Mouse (Mus musculus): ENCODE measurements around the gene Diaph3.
"Not testable (repeated sequence)": the region's sequence is repeated elsewhere in the genome, so short reads cannot be mapped to it uniquely, and the experiment has no call there.

The Diaph3 gene

GRCm38 (mm10) chr14:86727538-86728045 lies 413.4 kb downstream of the Diaph3 start:
- DNase-seq: no peak

- DNase-seq: no peak
These were observed 419.3 kb downstream of the Diaph3 start for GRCm38 (mm10) chr14:86721768-86722167.

DNA sequence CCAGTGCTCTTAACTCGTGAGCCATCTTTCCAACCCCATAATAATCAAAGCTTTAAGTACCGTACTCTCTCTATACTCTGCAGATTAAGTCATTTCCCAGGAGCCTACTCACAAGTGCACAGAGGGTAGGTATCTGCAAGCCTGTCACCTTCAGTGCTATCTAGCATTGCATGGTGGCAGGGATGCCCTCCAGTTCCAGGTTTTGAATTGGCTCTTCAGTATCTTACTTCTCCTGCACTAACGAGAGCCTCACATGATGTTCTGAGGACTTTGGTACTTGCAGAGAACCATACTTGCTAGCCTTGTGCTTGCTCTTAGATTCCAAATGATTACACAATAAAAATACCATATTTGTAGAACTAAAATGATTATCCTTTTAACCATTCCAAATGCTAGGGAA lies 420.0 kb downstream of the Diaph3 start:
- DNase-seq: no peak

- not testable (repeated sequence) for DNase-seq
These were observed 420.6 kb downstream of the Diaph3 start for GRCm38 (mm10) chr14:86720408-86720807.

GRCm38 (mm10) chr14:86714088-86714690 lies 426.8 kb downstream of the Diaph3 start:
- DNase-seq: no peak

GRCm38 (mm10) chr14:86704080-86704479 lies 437.0 kb downstream of the Diaph3 start:
- DNase-seq: no peak

GRCm38 (mm10) chr14:86701145-86701544 lies 439.9 kb downstream of the Diaph3 start:
- DNase-seq: no peak

GRCm38 (mm10) chr14:86697887-86698286 lies 443.1 kb downstream of the Diaph3 start:
- DNase-seq: no peak

DNA sequence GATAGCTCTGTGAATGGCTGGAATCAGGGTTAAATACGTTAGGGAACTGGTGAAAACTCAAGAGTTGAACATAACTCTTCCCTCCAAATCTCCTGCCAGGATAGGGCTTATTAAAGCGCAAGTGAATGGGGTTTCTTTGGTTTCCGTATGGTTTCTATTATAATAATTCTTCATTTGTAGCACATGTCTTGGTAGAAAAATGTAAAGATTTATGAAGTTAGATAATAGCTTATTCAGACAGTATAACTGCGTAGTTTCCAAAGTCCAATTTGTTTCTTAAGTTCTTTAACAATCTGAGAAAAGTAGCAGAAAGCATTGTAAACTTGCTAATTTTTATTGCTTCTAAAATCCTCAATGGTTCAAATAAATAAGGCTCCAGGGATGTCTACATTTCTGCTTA lies 448.3 kb downstream of the Diaph3 start:
- DNase-seq: no peak

- no peak for DNase-seq
These were observed 449.7 kb downstream of the Diaph3 start for GRCm38 (mm10) chr14:86691298-86691697.

GRCm38 (mm10) chr14:86684585-86685503 lies 456.2 kb downstream of the Diaph3 start:
- DNase-seq: no peak

DNA sequence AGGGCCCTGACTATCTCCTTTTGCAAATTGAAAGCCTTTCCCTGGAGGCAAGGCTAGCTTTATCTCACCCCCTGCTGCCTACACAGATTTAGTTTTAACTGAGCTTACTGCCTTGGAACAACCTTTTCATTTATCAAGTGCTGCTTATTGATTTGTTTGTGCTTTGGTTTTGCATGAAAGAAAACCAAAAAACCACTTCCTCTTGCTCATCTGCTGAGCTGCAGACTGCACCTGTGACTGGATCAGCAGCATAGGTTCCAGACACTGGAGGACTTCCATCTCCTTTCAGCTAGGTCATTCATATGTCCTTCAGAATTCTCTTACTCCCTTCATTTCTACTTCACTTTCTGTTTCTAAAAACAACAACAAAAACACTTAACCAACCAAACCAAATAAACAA lies 459.1 kb downstream of the Diaph3 start:
- no peak for DNase-seq

- no peak for DNase-seq
These were observed 462.0 kb downstream of the Diaph3 start for GRCm38 (mm10) chr14:86678992-86679391.

GRCm38 (mm10) chr14:86678179-86678780 lies 462.8 kb downstream of the Diaph3 start:
- no peak for DNase-seq

DNA sequence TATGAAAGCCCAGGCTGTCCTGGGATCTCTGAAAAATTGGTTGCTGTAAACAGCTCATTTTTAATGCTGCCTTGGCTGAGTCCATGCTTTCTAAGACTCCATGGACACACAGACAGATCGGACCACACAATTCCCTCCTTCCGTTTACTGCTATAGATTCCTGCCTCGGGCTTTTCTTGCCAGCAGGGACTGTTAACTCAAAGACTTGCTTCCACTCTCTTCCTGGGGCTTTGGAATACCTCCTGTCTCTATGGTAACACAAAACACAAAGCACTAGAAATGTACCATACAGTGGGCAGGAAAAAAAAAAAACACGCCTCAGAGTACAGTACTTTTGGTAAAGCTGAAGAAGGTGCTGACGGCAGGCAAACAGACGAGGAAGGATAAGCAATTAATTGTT lies 464.0 kb downstream of the Diaph3 start:
- DNase-seq: no peak

DNA sequence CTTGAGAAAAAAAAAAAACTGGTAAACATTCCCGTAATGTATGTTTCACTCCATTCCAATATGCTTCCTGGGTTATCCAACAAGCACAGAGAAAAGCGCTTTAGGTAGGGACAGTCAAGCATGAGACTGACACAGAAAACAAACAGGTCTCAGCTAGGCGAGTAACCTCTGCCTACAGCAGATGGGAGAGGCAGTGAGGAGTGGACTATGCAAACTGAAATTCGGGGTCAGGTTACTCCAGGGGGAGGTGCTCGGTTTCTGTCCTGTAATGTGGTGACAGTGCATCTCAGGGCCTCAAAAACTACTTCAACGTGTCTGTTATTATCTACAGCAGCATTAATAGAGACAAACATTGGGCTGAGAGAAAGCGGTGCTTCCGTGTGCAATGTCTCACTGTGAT lies 465.7 kb downstream of the Diaph3 start:
- no peak for DNase-seq

DNA sequence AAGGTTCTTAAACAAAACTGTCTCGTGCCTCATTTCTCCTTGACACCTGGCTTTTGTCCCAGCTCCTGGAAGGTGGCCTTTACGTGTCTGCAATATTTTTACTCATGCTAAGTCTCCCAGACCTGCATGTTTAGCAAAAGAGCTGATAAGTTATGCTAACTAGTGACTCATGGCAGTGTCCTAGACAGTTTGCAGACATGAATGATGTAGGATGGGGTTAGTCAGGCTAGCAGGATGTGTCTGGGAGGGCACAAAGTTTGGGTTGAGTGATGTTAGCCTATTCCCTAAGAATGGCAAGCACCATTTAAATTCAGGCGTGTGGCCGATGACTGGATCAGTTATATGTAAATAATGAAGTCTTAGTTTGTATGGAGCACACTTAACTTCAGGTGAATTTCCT lies 478.2 kb downstream of the Diaph3 start:
- no peak for DNase-seq

GRCm38 (mm10) chr14:86660556-86660955 lies 480.5 kb downstream of the Diaph3 start:
- DNase-seq: no peak

GRCm38 (mm10) chr14:86656262-86656661 lies 484.8 kb downstream of the Diaph3 start:
- DNase-seq: no peak

DNA sequence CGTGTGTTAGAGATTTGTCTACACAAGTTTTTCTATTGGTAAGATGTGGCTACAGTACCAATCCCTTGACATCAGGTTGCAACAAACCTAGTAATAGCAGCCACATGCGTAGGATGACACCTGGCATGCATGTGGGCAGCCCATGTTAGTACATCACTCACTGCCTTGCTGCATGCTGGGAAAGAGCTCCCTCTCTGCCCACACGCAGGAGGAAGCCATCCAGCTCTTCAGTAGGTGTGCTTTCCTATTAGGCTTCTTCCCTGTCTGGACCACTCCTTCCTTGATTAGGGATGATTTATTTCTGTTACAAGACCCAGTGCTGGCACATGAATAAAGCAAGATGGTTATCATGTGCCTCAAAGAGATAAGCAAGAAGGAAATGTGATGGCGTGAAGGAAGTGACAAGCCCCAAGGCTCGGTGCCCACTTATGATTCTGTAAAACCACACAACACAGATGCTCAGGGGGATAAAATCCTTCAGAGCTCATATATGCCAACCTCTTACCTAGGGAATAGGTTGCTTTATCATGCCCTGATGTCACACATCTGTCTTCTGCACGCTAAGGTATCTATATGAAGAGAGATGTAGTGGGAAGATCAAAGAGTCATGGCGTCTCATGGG lies 494.4 kb downstream of the Diaph3 start:
- no peak for DNase-seq

DNA sequence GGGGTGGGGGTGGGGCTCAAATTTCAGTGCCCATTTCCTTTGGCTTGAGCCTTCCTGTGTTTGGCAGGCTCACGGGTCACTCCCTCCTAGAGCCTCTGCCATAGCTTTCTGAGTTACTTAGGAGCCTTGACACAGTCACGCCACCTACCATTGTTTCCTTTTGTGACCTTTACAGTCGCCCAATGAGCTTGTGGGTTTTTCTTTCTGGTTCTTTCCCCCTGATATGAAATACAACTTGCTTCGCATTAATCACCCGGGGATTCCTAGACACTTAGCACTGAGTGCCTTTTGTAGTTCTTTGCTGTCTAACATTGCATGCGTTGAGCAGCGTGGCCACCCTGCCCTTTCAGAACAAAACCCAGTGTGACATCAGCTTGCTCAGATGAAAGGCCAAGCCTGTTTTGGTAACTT lies 498.2 kb downstream of the Diaph3 start:
- DNase-seq: no peak

GRCm38 (mm10) chr14:86641839-86642238 lies 499.2 kb downstream of the Diaph3 start:
- DNase-seq: no peak

- no peak for DNase-seq
These were observed 500.9 kb downstream of the Diaph3 start for GRCm38 (mm10) chr14:86640086-86640485.
